Mouse (Mus musculus) liver, embryonic 16.5 days (tissue): ENCODE results near the gene Msh5. TPM values are rescaled to one million over a fixed set of nuclear protein-coding genes. Genes with fewer than 3 reads are reported as not detected.

Source experiments
- ATAC-seq: fragments of 200-750 bp; cut with Nextera tagmentation; 2 replicates; pipeline ENCODE4 v1.8.0; 2017; ENCODE audit warnings: low read depth, mild to moderate bottlenecking, moderate number of reproducible peaks, moderate library complexity
- H3K27ac ChIP-seq: fragments of 300-500 bp; sonication (generic); 2 replicates; pipeline ENCODE4 v1.5.1; 2014; ENCODE audit warnings: mild to moderate bottlenecking, low read length
- H3K27me3 ChIP-seq: fragments of 300-500 bp; sonication (generic); 2 replicates; pipeline ENCODE4 v1.6.1; 2014; ENCODE audit warnings: low read depth, low read length, mixed read lengths; ENCODE audit not compliant: control insufficient read depth, insufficient read depth
- H3K36me3 ChIP-seq: fragments of 300-500 bp; sonication (generic); 2 replicates; pipeline ENCODE4 v1.6.1; 2014; ENCODE audit warnings: mild to moderate bottlenecking; ENCODE audit not compliant: control insufficient read depth, insufficient read depth
- H3K4me1 ChIP-seq: fragments of 300-500 bp; sonication (generic); 2 replicates; pipeline ENCODE4 v1.6.1; 2014; ENCODE audit warnings: low read depth, low read length, mixed read lengths; ENCODE audit not compliant: control insufficient read depth
- H3K4me2 ChIP-seq: fragments of 300-500 bp; sonication (generic); 2 replicates; pipeline ENCODE4 v1.6.1; 2014; ENCODE audit warnings: low read depth, low read length, mixed read lengths
- H3K4me3 ChIP-seq: fragments of 300-500 bp; sonication (generic); 2 replicates; pipeline ENCODE4 v1.5.1; 2014; ENCODE audit warnings: low read depth, mild to moderate bottlenecking, low read length
- H3K9ac ChIP-seq: fragments of 300-500 bp; sonication (generic); 2 replicates; pipeline ENCODE4 v1.6.1; 2014; ENCODE audit warnings: low read depth, low read length
- H3K9me3 ChIP-seq: fragments of 300-500 bp; sonication (generic); replicated peaks from 2 replicates; pipeline ENCODE4 v1.6.1; 2016; ENCODE audit warnings: low read length; ENCODE audit not compliant: control insufficient read depth
- WGBS: fragments of 180-500 bp; shearing (Covaris S2); extraction: QIAGEN DNeasy Blood & Tissue Kit; methylation state at CpG from one replicate; pipeline ENCODE4 v1.1.7; 2014; ENCODE audit not compliant: insufficient replicate concordance; 5-methylcytosine and 5-hydroxymethylcytosine counted together
- polyA plus RNA-seq: library from polyadenylated mRNA; unstranded; fragments of >200 nt; fragmentation: Nextera tagmentation; extraction: Ambion mirVana; gene quantifications from 2 replicates; pipeline ENCODE4 v1.2.1, GENCODE M21; 2015

Gene Msh5
- polyA plus RNA-seq, 1 experiment from 2014 or later = 4.2 TPM

GRCm38 (mm10) chr17:35074097-35074496, 27.6 kb upstream of the Msh5 start:
- no peaks in the 10 kb centered on the region for H3K9me3 ChIP-seq
- WGBS = 17% methylated on average over 17 of the region's 17 CpGs
- H3K27me3 ChIP-seq = peaks cover 6% of the 10 kb centered on the region
- peaks cover 6% of the 10 kb centered on the region for H3K4me1 ChIP-seq
- H3K4me3 ChIP-seq = no peak overlapping the region
- no peak overlapping the region for H3K4me2 ChIP-seq
- H3K36me3 ChIP-seq = no peaks in the 10 kb centered on the region
- H3K27ac ChIP-seq = no peak overlapping the region
- ATAC-seq = no peak
- no peak overlapping the region for H3K9ac ChIP-seq

GRCm38 (mm10) chr17:35071454-35071853, 24.9 kb upstream of the Msh5 start:
- no peak overlapping the region for H3K4me3 ChIP-seq
- H3K9me3 ChIP-seq = no peaks in the 10 kb centered on the region
- H3K9ac ChIP-seq = no peak overlapping the region
- H3K36me3 ChIP-seq = no peaks in the 10 kb centered on the region
- H3K4me2 ChIP-seq = no peak overlapping the region
- no peak overlapping the region for H3K27ac ChIP-seq
- no peaks in the 10 kb centered on the region; the same call in 1 of the 2 replicates for H3K4me1 ChIP-seq
- peaks cover 24% of the 10 kb centered on the region for H3K27me3 ChIP-seq
- no peak for ATAC-seq
- 70% methylated on average over 9 of the region's 9 CpGs for WGBS

GRCm38 (mm10) chr17:35070556-35071229, 24.1 kb upstream of the Msh5 start:
- no peak overlapping the region for H3K9ac ChIP-seq
- H3K36me3 ChIP-seq = no peaks in the 10 kb centered on the region
- H3K27ac ChIP-seq = no peak overlapping the region
- ATAC-seq = no peak
- WGBS = 41% methylated on average over 6 of the region's 6 CpGs
- H3K4me2 ChIP-seq = no peak overlapping the region
- H3K9me3 ChIP-seq = no peaks in the 10 kb centered on the region
- H3K27me3 ChIP-seq = peaks cover 31% of the 10 kb centered on the region
- H3K4me1 ChIP-seq = peaks cover 6% of the 10 kb centered on the region
- H3K4me3 ChIP-seq = no peak overlapping the region

GRCm38 (mm10) chr17:35068213-35068914, 21.8 kb upstream of the Msh5 start:
- no peak for ATAC-seq
- no peak overlapping the region for H3K27ac ChIP-seq
- H3K27me3 ChIP-seq = peaks cover 55% of the 10 kb centered on the region

GRCm38 (mm10) chr17:35066084-35066483, 19.5 kb upstream of the Msh5 start, which contains the start of gene Mpig6b:
Mpig6b (minus strand) TSS chr17:35066184.
- H3K27me3 ChIP-seq = peaks cover 61% of the 10 kb centered on the region
- H3K4me2 ChIP-seq = peak within 1 kb of the TSS; percentile 64
- no peak within 1 kb of the TSS for H3K27ac ChIP-seq
- no peak for ATAC-seq
- 35% methylated on average over 10 of the region's 10 CpGs for WGBS
- H3K9ac ChIP-seq = no peak within 1 kb of the TSS
- H3K4me3 ChIP-seq = peak within 1 kb of the TSS; percentile 52
- H3K9me3 ChIP-seq = no peaks in the 10 kb centered on the region
- H3K4me1 ChIP-seq = peaks cover 19% of the 10 kb centered on the region
- no peaks in the 10 kb centered on the region for H3K36me3 ChIP-seq

More at GRCm38 (mm10) chr17:35068213-35068914, 21.8 kb upstream of the Msh5 start:
- Histone ChIP-seq H3K4me2 (no peak overlapping the region), H3K4me1 (peaks cover 19% of the 10 kb centered on the region), H3K36me3 (no peaks in the 10 kb centered on the region), H3K4me3 (no peak overlapping the region), H3K9ac (no peak overlapping the region), H3K9me3 (no peaks in the 10 kb centered on the region)
- 66% methylated on average over 17 of the region's 17 CpGs for WGBS

GRCm38 (mm10) chr17:35064951-35065947, 18.7 kb upstream of the Msh5 start, which contains the start of gene Ly6g6c:
Ly6g6c (plus strand) TSS chr17:35065388.
- peaks cover 26% of the 10 kb centered on the region for H3K4me1 ChIP-seq
- WGBS = 2% methylated on average over 48 of the region's 48 CpGs
- peak within 1 kb of the TSS; percentile 52 for H3K4me3 ChIP-seq
- H3K9me3 ChIP-seq = no peaks in the 10 kb centered on the region
- H3K27me3 ChIP-seq = peaks cover 64% of the 10 kb centered on the region
- no peak within 1 kb of the TSS for H3K27ac ChIP-seq
- no peak within 1 kb of the TSS for H3K9ac ChIP-seq
- H3K4me2 ChIP-seq = peak within 1 kb of the TSS; percentile 64
- peak; percentile 38; the same call in 1 of the 2 replicates for ATAC-seq
- H3K36me3 ChIP-seq = no peaks in the 10 kb centered on the region

GRCm38 (mm10) chr17:35064378-35064877, 17.9 kb upstream of the Msh5 start:
- Histone ChIP-seq H3K9ac (no peak overlapping the region), H3K27ac (no peak overlapping the region), H3K36me3 (no peaks in the 10 kb centered on the region), H3K27me3 (peaks cover 65% of the 10 kb centered on the region), H3K4me3 (peak overlapping the region; percentile 52; the same call in 1 of the 2 replicates), H3K4me2 (peak overlapping the region; percentile 64), H3K4me1 (peaks cover 35% of the 10 kb centered on the region), H3K9me3 (no peaks in the 10 kb centered on the region)
- 27% methylated on average over 10 of the region's 10 CpGs for WGBS
- ATAC-seq = no peak

GRCm38 (mm10) chr17:35063466-35063865, 16.9 kb upstream of the Msh5 start:
- H3K36me3 ChIP-seq = peaks cover under 1% of the 10 kb centered on the region
- peaks cover 60% of the 10 kb centered on the region for H3K27me3 ChIP-seq
- no peak overlapping the region for H3K4me3 ChIP-seq
- ATAC-seq = no peak
- no peak overlapping the region for H3K9ac ChIP-seq
- H3K4me2 ChIP-seq = no peak overlapping the region
- peaks cover 44% of the 10 kb centered on the region for H3K4me1 ChIP-seq
- H3K9me3 ChIP-seq = no peaks in the 10 kb centered on the region
- no peak overlapping the region for H3K27ac ChIP-seq
- 70% methylated on average over 3 of the region's 3 CpGs for WGBS
